Mouse (Mus musculus) heart, postnatal 14 days (tissue): ENCODE measurements at regions not wholly inside any gene's neighbourhood (a gene's known extent, or its start where the extent isn't known, plus 50 kb on each side); places are given as distances from the start of the nearest gene placed in this dataset.
"Not testable (repeated sequence)": the region's sequence is repeated elsewhere in the genome, so short reads cannot be mapped to it uniquely, and the experiment has no call there.

Experiments
- DNase-seq, 2 experiments: peaks; one replicate each; pipeline ENCODE4 v3.0.0; 2021 to 2022
- intact Hi-C: fragments of 180-260 bp; cut with DNase I; formaldehyde crosslinking; loops from one replicate; pipeline ENCODE4 v1.15.1; 2025

DNA sequence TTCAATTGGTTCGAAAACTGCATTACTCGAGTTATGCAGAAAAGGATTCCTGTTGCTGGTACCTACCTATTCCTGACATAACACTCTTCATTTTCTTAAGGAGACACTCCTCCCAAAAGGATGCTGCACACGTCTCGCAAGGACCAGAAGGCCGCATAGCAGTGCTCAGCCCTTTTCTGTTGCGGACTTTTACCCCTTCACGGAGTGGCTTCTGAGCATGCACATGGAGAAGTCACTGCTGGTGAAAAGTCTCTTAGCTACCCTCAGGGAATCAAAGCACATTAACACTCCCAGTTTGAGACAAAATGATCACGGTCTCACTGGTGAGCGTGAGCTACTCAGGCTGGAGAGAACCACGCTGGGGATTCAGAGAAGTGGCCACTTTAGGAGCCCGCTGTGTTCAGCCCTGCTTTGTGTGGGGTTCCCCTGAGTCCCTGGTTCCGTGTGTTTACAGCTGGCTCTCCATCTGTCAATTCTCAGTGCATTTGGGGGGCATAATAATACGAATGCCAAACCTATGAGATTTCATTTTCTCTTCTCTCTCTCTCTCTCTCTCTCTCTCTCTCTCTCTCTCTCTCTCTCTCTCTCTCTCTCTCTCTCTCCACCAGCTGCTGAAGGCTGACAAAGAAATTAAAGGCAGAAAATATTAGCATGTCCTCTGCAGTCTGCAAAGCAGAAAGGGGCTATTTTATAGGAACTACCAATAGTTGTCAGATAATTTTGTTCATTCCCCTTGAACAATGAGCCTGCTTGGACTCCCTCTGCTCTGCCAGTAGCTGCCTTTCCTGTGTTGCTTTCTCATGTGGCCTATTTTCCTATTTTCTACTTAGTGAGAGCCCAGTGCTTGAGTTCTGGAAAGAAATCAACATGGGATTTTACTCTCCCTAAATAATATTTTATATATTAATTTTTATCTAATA, 160.7 kb downstream of the Basp1 start:
- DNase-seq = no peak
- intact Hi-C loops = no loop called here

DNA sequence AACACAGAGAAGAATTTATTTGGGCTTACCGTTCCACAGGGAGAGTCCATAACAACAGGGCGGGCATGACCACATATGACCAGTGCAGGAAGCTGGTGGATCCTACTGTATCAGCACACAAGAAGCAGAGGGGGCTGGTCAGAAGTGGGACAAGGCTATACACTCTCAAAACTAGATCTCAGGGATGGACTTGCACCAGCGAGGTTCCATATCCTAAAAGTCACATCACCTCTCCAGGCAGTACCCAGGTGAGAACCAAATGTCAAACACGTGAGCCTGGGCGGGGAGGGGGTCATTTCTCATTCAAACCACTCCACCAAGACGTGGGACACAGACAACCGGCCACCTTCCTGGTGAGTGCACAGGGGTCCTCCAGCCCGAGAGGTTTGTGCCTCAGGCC, 167.9 kb downstream of the Basp1 start:
- intact Hi-C loops = no loop called here
- no peak for DNase-seq

DNA sequence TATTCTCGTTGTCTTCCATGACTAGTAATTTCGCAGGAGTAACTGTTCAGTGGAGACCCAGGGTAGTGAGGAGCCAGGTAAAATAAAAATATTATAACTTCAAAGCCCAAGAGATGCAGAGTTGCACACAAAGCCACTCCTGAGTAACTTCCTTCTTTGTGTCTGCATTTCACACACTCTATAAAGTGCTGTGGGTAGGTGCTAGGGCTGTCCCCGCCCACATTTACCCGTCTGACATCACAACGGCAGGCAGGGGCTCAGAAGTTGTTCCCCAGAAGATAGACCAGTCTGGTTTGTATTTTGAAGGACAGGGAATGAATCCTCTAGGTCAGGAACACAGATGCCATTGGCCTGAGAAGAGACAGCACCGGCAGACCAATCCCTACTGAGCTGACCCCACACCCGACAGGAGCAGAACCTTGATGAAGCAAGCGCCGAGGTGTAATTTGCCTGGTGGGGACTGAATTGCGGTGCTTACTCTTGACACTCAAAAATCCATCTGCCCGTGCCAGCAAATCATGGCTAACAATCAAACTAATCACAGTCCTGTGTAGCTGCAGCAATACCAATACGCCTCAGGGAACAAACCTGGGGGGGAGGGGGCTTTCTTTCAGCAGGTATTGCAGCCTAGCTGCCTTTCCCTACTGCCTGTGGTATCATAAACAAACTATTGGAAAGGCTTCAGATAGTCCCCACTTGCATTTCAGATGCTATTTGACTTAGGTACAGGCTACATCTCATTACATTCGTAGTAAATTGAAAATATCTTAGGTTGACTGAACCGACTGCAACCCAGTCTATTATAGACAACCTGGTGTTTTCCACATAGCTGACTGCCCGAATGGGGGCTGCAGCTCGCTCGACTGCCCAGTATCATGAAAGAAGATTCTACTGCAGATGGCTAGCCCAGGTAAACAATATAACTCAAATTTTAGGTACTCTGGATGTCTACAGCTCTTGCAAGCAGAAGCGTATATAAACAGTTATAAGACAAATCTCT, 175.6 kb downstream of the Basp1 start:
- DNase-seq = no peak
- intact Hi-C loops = no loop called here

DNA sequence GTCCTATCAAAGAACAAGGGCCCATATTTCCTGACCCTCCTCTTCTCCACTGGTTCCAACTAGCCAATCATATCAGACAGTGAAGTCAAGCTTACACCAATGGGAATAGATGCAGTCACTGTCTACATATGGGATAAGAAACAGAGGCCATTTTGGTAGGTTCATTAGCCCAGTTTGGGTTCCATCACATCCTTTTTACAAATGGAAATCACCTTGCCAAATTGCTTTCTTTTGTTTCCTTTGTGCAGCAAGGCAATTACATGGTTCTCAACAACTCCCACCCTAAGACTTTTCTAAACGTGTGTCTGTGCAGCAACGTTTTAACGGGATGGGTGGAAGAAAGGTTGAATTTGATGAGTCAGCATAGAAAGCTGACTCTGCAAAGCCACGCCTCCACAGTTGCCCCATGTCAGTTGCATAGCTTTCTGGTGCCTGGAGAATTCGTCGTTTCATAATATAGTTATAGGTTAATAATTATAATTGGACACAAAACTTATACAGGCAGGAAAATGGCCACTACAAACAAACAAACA, 177.3 kb downstream of the Basp1 start:
- intact Hi-C loops = no loop called here
- no peak for DNase-seq

DNA sequence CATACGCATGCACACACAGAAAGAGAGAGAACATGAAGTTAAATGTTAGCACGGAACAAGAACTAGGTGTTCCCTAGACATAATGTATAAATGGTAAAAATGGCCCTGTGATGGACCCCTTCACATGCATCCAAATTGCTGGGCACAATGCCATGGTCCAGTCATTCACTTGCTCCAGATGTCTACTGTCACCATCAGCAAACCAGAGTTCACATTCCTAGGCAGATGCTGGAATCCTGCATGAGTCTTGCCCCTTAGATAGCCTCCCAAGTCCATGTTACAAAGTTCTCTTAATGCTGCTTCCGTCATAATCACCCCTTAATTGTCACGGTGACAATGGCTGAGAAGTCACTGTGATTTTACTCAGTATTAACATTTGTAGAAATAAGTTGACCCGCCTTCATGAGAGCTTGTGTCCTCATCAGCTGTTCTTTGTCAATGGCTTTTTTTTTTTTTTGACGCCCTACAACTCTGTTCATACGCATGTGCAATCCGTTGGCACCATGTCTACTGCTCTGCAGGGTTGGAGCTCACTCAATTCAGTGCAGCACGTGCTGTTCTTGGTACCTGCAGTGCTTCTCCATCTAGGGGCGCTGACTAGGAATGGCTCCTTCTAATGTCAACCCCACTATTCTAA, 179.4 kb downstream of the Basp1 start:
- no peak for DNase-seq
- intact Hi-C loops = no loop called here

DNA sequence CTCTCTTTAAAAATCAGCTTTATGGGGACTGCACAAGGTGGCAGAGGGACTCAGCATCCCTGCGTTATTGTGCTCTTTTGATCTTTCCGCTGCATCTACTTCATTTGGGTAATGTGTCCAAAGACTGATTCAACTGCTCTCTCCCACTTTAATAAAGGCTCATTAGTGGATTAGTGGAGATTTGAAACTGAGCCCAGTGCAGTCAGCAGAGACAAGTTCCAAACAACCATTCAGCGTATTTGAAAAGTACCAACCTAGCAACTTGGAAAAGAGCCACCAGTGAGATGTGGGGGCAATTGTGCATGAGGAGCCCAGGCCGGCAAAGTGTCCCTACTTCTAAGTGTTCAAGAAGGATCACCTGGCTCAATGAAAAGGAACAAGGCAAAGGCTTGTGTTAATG, 183.4 kb downstream of the Basp1 start:
- intact Hi-C loops = no loop called here

DNA sequence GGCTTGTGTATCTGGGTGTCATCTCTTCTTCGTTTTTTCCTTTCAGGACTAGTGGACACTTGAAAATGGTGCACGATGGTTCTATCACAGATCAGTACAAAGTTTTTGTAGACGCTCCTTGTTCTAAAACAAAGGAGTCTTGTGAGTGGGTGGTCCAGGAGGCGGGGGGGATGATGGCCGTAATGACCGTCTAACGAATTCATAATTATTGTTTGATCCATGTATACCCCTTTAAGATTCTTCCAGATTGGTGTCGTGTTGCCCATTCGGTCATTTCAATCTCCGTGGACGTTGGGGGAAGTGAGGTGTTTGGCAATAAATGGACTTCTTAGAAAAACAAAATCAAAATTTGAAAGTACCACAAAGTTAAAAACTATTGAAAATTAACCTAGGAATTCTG, 183.8 kb downstream of the Basp1 start:
- DNase-seq = no peak
- intact Hi-C loops = no loop called here

More for the DNA sequence above, 183.4 kb downstream of the Basp1 start:
- DNase-seq = no peak

DNA sequence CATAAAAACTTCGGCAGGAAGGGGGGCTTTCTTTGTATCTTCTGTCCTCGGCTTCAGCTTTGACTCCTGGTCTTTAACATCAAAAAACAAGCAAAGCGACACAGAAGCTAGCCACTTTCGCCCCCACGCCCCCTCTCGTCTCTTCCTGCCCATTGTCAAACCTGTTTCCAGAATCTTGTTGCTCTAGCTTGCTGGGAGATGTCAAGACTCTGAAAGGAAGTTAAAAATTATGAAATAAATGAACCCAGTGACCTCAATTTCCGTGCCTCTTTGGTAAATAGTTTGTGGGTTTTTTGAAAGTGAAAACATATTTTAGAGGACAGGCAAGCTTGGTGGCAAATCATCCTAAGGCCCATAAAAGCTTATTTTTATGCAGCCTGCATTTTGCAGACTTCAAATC, 186.1 kb downstream of the Basp1 start:
- intact Hi-C loops = no loop called here
- no peak for DNase-seq

DNA sequence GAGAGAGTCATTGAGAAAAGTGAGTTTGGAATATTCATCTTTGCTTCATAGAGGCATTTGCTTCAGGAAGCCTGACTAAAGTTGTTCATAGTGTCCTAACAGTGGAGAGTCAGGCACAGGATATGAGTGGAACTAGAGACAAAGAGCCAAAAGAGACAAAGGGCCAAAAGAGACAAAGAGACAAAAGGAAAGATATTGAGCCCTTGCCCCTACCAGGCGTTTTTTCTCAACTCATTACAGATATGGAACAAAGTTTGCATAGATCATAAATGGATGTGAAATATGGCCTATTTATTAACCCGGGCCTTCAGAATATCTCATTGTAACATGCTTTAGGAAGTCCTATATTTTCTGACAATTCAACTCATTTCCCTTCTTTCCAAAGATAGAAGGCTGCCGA, 187.6 kb downstream of the Basp1 start:
- intact Hi-C loops = no loop called here
- DNase-seq = no peak

DNA sequence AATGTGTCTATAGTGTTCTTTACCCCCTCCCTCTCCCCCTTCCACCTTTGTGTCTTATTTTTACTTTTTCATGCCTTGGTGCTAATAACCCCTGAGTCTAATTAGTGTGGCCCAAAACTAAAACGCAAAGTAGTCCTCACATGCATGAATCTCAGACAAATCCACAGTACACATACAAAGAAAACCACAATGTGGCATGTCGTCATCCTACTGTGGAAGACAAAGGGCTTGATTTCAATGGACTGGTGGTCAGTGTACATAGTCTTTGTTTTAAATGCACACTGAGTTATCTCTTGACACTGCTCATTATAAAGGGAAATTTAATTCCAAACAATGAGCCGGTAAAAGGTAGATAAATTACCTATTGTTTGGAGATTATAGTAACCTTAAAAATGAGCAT, 188.1 kb downstream of the Basp1 start:
- intact Hi-C loops = no loop called here
- DNase-seq = no peak

DNA sequence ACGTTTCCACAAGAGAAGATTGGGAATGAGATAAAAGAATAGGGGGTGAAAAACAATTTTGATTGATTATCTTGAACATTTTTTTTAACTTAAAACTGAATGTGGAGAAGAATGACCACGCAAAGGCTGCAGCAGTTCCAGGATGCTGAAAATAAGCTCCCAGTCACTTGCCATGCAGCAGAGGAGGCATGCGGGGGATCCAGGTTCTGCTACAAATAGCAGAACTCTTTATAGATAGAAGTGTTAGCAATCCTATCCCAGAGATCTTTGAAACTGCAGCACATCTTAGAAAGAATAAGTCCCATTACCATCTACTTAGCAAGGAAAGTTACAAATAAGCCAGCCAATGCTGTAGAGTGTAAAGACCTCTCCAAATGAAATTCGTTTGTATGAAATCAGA, 191.8 kb downstream of the Basp1 start:
- intact Hi-C loops = no loop called here
- DNase-seq = no peak

DNA sequence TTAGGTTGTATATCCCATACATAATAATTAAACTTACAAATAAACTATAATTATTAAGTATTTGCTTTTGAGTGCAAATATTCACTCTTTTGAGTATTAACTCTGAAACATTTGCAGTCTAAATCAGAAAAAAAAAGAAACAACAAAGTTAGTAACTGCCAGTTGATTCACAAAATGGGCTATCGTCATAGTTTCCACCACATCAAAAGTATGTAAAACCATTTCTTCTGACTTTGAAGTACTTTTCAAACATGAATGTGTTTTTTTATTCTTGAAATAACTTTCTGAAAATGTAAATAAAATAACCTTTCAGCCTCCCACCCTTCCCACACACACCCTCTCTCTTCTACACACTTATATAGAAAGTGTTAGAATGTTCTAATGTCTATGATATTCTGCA, 197.2 kb downstream of the Basp1 start:
- intact Hi-C loops = no loop called here
- DNase-seq = no peak

DNA sequence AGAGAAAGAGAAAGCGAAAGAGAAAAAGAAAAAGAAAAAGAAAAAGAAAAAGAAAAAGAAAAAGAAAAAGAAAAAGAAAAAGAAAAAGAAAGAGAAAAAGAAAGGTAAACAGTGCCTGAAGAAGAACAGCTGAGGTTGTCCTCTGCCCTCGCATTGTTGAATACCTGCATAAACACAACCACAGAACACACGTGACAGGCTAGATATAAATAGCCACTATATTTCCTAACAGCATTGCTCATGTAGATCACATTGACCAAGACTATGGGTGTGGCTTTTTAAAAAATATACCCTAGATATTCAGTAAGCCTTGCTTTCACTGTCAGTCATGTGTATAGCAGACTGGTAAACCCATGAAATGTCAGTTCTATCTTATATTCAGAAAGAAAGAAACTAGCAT, 211.5 kb downstream of the Basp1 start:
- DNase-seq = no peak
- intact Hi-C loops = no loop called here

DNA sequence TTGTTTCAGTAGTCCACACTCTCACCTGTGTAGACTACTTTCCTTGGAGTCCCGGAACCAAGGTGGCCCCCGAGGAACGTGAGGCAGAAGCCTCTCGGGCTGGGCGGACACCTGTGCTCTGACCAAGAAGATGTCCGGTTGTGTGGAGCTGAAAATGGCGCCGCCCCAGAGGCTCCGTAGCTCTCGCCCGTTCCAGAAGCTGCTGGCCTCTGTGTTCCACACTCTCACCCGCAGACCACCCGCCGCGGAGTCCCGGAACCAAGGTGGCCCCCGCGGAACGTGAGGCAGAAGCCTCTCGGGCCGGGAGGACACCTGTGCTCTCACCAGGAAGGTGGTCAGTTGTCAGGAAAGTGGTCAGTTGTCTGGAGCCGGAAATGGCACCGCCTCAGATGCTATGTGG, 213.3 kb downstream of the Basp1 start:
- intact Hi-C loops, DNase-seq: not testable (repeated sequence)

DNA sequence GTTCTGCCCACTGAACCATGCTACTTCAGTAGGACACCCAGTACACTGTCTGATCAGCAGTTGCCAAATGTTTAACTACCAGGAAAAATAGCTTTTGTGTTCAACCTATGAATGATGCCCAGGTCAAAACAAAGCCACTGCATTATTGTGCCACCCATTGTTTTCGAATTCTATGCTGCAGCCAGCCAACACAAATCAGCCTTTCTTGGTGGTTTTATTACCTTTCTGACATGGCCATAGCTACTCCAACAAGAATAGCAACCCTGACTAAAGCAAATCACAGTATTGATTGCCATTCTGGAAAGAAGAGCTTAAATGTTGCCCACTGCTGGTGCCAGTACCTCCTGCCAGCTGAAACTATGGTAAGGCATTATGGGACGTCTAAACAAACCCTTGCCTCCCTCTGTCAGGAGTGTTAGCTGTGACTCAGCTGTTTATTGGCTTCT, 225.7 kb downstream of the Basp1 start:
- DNase-seq = no peak
- intact Hi-C loops = no loop called here

DNA sequence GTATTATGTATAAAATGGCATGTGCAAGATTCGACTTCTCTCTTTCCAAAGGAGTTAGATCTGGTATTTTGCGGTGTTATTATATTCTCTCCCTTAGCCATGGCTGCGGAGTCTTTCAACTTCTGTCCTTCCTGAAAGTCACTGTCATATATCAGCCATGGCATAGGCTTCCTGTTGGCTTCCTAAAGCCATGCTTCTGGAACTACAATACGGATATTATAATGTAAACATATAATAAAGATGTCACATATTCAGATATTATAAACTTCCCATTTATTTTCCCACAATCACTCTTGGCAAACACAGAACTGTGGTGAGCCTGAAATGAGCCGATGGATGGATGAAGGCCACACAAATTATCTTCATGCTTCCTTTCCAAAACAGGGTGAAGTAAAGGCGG, 240.8 kb downstream of the Basp1 start:
- intact Hi-C loops = no loop called here
- DNase-seq = no peak

DNA sequence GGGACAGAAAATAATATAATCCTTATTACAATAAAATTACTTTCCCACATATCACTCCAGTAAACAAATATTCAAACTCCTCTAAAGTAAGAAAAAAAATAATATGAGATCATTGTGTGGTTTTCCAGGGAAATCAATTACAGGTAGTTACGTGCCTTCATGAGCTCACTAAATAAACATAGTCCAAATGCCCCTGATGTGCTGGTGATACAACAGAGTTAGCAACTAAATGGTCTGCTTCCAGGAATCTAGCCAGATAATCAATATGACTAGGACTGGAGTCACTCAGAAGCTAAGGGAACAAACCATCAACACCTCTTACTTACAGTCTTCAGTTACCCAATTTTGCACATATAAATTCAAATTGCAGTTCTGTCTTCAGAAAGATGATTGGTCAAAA, 267.2 kb downstream of the Basp1 start:
- no peak for DNase-seq
- intact Hi-C loops = loop anchor here (10.0 kb wide), 1 partner anchor 268 kb away; the partner anchor contains the start of gene Basp1

DNA sequence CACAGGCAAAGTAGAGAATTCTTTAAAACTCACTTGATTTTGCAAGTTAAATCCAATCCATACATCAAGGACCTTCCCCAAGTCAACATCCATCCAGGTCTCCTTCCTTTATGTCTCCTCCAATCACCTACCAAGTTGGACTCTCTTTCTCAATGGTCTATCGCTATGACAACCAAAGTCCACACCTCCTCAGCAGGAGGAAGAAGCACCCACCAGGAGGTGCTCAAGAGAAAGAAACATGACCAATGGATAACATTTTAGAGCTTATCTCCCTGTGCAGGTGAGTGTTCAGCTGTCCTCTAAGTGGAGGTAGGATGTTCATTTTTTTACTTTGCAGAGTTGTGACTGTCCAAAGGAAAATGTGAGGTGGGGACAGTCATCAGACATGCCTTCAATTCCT, 269.3 kb downstream of the Basp1 start:
- intact Hi-C loops = loop anchor here (10.0 kb wide), 1 partner anchor 271 kb away; the partner anchor contains the start of gene Basp1
- no peak for DNase-seq

DNA sequence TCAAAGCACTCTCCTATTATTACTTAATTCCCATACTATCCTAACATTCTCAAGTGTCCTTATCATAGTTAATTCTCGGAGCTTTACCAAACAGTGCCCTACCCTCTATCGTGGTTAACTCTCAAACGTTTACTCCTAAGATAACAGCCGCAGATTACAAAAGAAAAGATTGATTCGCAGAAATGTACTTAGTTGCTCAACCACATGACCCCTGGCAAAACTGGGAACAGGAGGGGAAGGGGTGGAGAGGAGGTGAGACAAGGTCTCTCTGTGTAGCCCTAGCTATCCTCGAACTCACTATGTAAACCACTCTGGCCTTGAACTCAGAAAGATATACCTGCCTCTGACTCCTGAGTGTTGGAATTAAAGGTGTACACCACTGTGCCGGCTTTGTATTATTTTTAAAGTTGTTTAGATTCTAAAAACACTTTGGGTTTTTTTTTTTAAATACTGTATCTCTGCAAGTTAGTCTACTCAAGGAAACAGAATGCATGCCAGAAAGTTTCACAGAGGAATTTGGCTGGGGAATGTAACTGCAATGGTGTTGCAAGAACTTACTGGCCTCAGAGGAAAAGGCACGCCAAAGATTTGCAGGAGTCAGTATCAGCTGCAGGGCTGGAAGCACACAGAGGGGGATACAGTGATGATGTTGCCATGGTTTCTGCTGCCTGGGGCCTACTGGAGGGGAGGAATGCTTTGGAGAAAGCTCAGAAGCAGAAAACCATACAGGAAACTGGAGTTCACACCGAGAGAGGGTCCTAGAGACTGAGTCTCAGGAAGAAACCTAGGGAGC, 273.0 kb downstream of the Basp1 start:
- intact Hi-C loops = loop anchor here (10.0 kb wide), 1 partner anchor 274 kb away; the partner anchor contains the start of gene Basp1
- DNase-seq = peak; percentile 5 to 11

DNA sequence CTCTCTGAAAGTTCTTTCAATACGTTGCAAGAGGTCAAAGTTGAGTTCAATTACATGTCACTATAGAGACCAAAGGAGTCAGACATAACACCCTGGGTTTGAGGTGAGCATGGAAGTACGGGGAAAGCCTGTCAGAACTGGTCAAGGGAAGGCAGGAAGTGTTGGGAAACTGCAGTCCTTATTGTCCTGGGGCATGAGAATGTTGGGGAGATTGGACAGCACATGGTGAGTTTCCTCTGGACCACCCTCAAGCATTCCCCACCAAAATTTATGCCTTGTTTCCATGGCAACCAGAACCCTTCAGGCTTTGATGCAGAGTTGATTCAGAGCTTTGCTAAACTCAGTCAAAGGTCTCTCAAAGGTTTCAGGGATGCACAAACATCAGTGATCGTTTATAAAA, 276.5 kb downstream of the Basp1 start:
- intact Hi-C loops = no loop called here
- no peak for DNase-seq
